Mouse (Mus musculus): ENCODE measurements around the gene M1ap.

DNA sequence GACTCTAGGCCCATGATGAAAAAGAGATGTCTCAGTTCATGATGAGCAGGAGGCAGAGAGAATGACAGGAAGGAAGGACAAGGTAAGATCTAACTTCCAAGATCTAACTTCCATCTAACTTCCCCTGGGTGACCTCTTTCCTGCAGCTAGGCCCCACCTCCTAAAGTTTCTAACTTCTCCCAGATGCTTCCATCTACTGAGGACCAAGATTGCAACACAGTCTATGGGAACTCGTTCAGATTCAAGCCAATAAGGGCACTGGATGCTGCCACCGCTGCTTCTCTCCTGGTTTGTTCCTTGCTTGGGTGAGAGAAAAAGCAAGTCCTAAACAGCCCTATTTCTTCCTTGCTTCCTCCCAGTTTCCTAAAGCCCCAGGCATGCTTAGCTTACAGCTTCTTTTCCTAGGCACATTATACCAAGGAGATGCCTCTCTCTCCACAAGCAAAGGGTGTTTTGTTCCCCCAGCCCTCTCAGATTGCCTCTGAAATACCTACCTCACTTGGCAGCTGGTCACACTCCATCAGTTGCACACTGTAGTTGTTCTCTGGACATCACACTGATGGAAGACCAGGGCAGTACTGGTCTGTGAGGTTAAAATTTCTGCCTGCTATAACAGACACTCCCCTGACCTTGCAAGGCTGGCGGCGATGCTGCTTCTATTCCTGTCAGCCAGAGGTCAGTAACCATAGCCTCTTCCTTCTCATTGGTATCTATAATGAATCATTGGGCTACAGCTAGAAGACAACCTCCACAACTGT lies 74.3 kb downstream of the M1ap start:
- TF ChIP-seq CTCF (IDR thresholded peaks at IDR 0.05; ENCODE audit: low read depth, low read length) = no peak
- TF ChIP-seq POLR2A (IDR thresholded peaks at IDR 0.05; ENCODE audit: extremely low read depth, insufficient read depth, low read length) = no peak
